Mouse (Mus musculus) G1E-ER4 (cell line): ENCODE data around the gene Mcrip1. TPM values are rescaled to one million over a fixed set of nuclear protein-coding genes. Genes with fewer than 3 reads are reported as not detected.
A peak's percentile ranks its signal among the peaks of the same experiment; 100 is the strongest.

Experiments
- GATA1 ChIP-seq: IDR thresholded peaks from one replicate; pipeline ENCODE4 v1.8.0; 2012; ENCODE audit warnings: low read length, inconsistent platforms
- polyA plus RNA-seq: library from polyadenylated mRNA; stranded (reverse); fragments of >175 nt; gene quantifications from 2 replicates; pipeline ENCODE4 v1.2.3, GENCODE M21; 2012

Mcrip1 gene
- polyA plus RNA-seq, result 170 and 215 TPM in 2 replicates

GRCm38 (mm10) chr11:120549168-120549945 is at the start of gene Mcrip1:
TSS of gene Mcrip1 (minus strand) at chr11:120549727.
- no peak for TF ChIP-seq GATA1

- no peak for TF ChIP-seq GATA1
Observed at GRCm38 (mm10) chr11:120598990-120599549, 49.5 kb upstream of the Mcrip1 start.

GRCm38 (mm10) chr11:120598283-120598989 is 48.9 kb upstream of the Mcrip1 start, which contains the start of the genes Alyref and Anapc11:
TSS of gene Alyref (minus strand) at chr11:120598365.
TSS of gene Anapc11 (plus strand) at chr11:120598421.
- TF ChIP-seq GATA1, result no peak

- TF ChIP-seq GATA1, result no peak
Observed at GRCm38 (mm10) chr11:120597240-120598235, 48.0 kb upstream of the Mcrip1 start.

GRCm38 (mm10) chr11:120588531-120588930 is 39.0 kb upstream of the Mcrip1 start:
- TF ChIP-seq GATA1, result peak; percentile 35

- no peak for TF ChIP-seq GATA1
Observed at GRCm38 (mm10) chr11:120583937-120584336, 34.4 kb upstream of the Mcrip1 start.

GRCm38 (mm10) chr11:120582268-120582981 is 32.9 kb upstream of the Mcrip1 start:
- TF ChIP-seq GATA1, result no peak

GRCm38 (mm10) chr11:120581490-120582267 is 32.2 kb upstream of the Mcrip1 start, which contains the start of gene Arhgdia:
TSS of gene Arhgdia (minus strand) at chr11:120581624.
- TF ChIP-seq GATA1, result no peak

- no peak for TF ChIP-seq GATA1
Observed at GRCm38 (mm10) chr11:120580871-120581331, 31.4 kb upstream of the Mcrip1 start.

GRCm38 (mm10) chr11:120580190-120580589 is 30.7 kb upstream of the Mcrip1 start:
- no peak for TF ChIP-seq GATA1

- no peak for TF ChIP-seq GATA1
Observed at GRCm38 (mm10) chr11:120579316-120580107, 30.0 kb upstream of the Mcrip1 start.

- TF ChIP-seq GATA1, result no peak
Observed at GRCm38 (mm10) chr11:120578694-120579243, 29.2 kb upstream of the Mcrip1 start.
